Mouse (Mus musculus) spleen, adult 2 months (tissue): Measurements from ENCODE around the gene Gnptab.

Experiments used
- CTCF ChIP-seq: fragments of 200-500 bp; IDR thresholded peaks from 2 replicates; pipeline ENCODE4 v1.5.1; 2011; ENCODE audit warnings: mild to moderate bottlenecking, inconsistent platforms; ENCODE audit not compliant: insufficient read depth, insufficient read length, insufficient replicate concordance; ENCODE audit errors: extremely low read depth
- POLR2A ChIP-seq: fragments of 200-500 bp; IDR thresholded peaks from 2 replicates; pipeline ENCODE4 v1.6.1; 2011; ENCODE audit warnings: low read depth, low read length, inconsistent platforms

- TF ChIP-seq CTCF (no peak), POLR2A (no peak)
These were observed 28.2 kb upstream of the Gnptab start for GRCm38 (mm10) chr10:88350687-88351086.
